Mouse (Mus musculus) layer of hippocampus, adult 9-11 months (tissue): ENCODE data around the gene Ptprcap.

Experiments used
- DNase-seq: peaks from one replicate; pipeline ENCODE4 v3.0.0; 2022

Gene Ptprcap

GRCm38 (mm10) chr19:4196048-4196447 is 42.6 kb downstream of the Ptprcap start:
- no peak for DNase-seq

- no peak for DNase-seq
Measured at GRCm38 (mm10) chr19:4196548-4196947, 43.1 kb downstream of the Ptprcap start.

DNA sequence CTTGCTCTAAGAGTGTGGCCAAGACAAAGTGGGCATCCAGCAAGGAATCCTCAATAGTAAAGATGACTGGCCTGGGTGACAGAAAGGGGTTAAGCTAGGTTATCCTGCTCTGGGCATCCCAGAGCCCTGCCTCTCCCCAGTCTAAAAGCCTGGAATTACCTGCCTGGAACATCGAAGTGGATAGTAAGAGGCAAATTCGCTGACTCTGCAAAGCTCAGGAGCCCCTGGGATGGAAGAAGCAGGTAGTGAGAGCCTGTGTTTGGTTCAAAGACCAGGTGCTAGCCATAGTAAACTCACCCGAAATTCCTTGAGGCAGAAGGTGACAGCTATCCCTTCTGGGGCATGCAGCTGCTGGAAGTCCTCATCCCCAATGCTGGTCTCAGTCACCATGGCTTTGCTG is 43.8 kb downstream of the Ptprcap start:
- no peak for DNase-seq

DNA sequence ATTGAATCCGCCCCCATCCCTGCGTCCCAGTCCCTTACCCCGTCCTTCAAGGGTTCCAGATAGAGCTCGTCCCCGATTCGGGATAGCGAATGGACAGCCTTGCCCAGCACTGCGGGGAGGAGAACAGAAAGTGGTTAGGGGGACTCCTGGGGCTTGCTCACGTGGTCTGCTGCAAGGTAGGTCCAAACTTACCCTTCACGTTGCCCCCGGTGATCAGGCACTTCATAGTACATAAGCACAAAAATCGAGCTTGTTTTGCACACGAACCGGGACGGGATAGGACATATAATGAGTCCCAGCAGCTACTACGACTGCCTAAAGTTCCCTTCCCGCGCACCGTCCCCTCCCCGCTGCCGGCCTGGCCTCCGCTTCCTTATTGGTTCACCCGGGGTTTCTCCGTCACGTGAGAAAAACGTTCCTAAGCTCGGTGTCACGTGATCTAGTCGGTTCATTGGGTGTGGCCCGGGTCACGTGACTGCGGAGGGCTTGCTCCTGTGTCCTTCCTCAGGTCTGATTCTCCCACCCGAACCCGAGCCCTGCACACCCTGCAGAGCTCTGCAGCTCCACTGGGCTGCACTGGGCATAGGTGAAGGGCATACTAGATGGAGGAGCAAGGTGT is 48.0 kb downstream of the Ptprcap start, which contains the start of gene Rad9a:
TSS of gene Rad9a (minus strand) at position 372 of the 619 bp plus-strand sequence.
- peak; percentile 98 for DNase-seq

- no peak for DNase-seq
Measured at GRCm38 (mm10) chr19:4202149-4202548, 48.7 kb downstream of the Ptprcap start.

- DNase-seq = no peak
Measured at GRCm38 (mm10) chr19:4203148-4203547, 49.7 kb downstream of the Ptprcap start.

- DNase-seq = peak; percentile 53
Measured at GRCm38 (mm10) chr19:4203604-4204326, 50.4 kb downstream of the Ptprcap start.

DNA sequence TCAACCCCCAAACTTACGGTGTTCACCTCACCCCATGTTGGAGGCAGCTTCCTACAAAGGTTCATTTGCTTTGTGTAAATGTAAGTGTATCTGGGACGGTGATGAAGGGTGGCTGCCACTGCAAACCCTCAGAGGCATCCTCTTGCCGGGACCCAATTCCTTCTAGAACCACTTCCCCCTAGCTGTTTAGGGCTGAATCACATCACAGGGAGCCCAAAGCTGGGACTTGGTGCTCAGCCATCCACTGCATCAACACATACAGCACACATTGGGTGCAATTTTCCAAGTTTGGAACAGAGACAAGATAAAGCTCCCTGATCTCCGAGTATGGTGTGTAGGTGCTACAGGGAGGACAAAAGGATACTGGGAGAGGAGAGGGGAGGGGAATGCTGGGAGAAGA is 51.5 kb downstream of the Ptprcap start:
- no peak for DNase-seq
